Mouse (Mus musculus) spleen, adult 2 months (tissue): ENCODE measurements around the gene Faiml. TPM values are rescaled to one million over a fixed set of nuclear protein-coding genes. Genes with fewer than 3 reads are reported as not detected.

Experiments
- DNase-seq, 2 experiments: peaks; one replicate each; pipeline versions ENCODE4 v3.0.0 to v3.0.0-alpha.2; 2012 to 2021; ENCODE audit warnings: low spot score in 2 of 2, low read depth in 1 of 2
- H3K27ac ChIP-seq: fragments of 200-500 bp; 2 replicates; pipeline ENCODE4 v1.5.1; 2012; ENCODE audit warnings: low read length, inconsistent platforms; ENCODE audit not compliant: insufficient read depth
- H3K27me3 ChIP-seq: fragments of 200-500 bp; 2 replicates; pipeline ENCODE4 v1.6.1; 2012; ENCODE audit warnings: mild to moderate bottlenecking, moderate library complexity, low read length, inconsistent platforms; ENCODE audit not compliant: control insufficient read depth, insufficient read depth
- H3K36me3 ChIP-seq: fragments of 200-500 bp; 2 replicates; pipeline ENCODE4 v1.6.1; 2012; ENCODE audit warnings: mild to moderate bottlenecking, low read length, inconsistent platforms; ENCODE audit not compliant: control insufficient read depth, insufficient read depth
- H3K4me1 ChIP-seq: fragments of 200-500 bp; 2 replicates; pipeline ENCODE4 v1.6.1; 2011; ENCODE audit warnings: inconsistent platforms; ENCODE audit not compliant: control insufficient read depth, insufficient read depth, insufficient read length
- H3K4me3 ChIP-seq: fragments of 200-500 bp; 2 replicates; pipeline ENCODE4 v1.5.1; 2011; ENCODE audit warnings: mild to moderate bottlenecking, inconsistent platforms; ENCODE audit not compliant: insufficient read depth, insufficient read length; ENCODE audit errors: extremely low read depth
- CTCF ChIP-seq: fragments of 200-500 bp; IDR thresholded peaks from 2 replicates; pipeline ENCODE4 v1.5.1; 2011; ENCODE audit warnings: mild to moderate bottlenecking, inconsistent platforms; ENCODE audit not compliant: insufficient read depth, insufficient read length, insufficient replicate concordance; ENCODE audit errors: extremely low read depth
- POLR2A ChIP-seq: fragments of 200-500 bp; IDR thresholded peaks from 2 replicates; pipeline ENCODE4 v1.6.1; 2011; ENCODE audit warnings: low read depth, low read length, inconsistent platforms
- WGBS: fragments of 180-500 bp; shearing (Covaris S2); methylation state at CpG from one replicate; pipeline ENCODE4 v1.1.7; 2018; 5-methylcytosine and 5-hydroxymethylcytosine counted together
- polyA plus RNA-seq: library from polyadenylated mRNA; depleted of rRNA; stranded (reverse); fragments of >200 nt; gene quantifications from 2 replicates; pipeline ENCODE4 v1.2.3, GENCODE M21; 2012

Faiml gene
- polyA plus RNA-seq, 1 experiment = not detected

- H3K27ac ChIP-seq = no peak overlapping the region
- no peaks in the 10 kb centered on the region for H3K27me3 ChIP-seq
- H3K4me3 ChIP-seq = no peak overlapping the region
- TF ChIP-seq POLR2A = no peak
- TF ChIP-seq CTCF = no peak
- no peaks in the 10 kb centered on the region for H3K4me1 ChIP-seq
- no peaks in the 10 kb centered on the region for H3K36me3 ChIP-seq
- no peak for DNase-seq
- WGBS = 73% methylated on average over 14 of the region's 14 CpGs
Measured at GRCm38 (mm10) chr9:99229450-99229849, 7.6 kb downstream of the Faiml start.

- no peaks in the 10 kb centered on the region for H3K4me1 ChIP-seq
- no peak for TF ChIP-seq POLR2A
- no peak for TF ChIP-seq CTCF
- H3K27me3 ChIP-seq = no peaks in the 10 kb centered on the region
- H3K36me3 ChIP-seq = no peaks in the 10 kb centered on the region
- 69% methylated on average over 3 of the region's 3 CpGs for WGBS
- no peak overlapping the region for H3K4me3 ChIP-seq
- DNase-seq = no peak
- H3K27ac ChIP-seq = no peak overlapping the region
Measured at GRCm38 (mm10) chr9:99224583-99224982, 12.5 kb downstream of the Faiml start.

DNA sequence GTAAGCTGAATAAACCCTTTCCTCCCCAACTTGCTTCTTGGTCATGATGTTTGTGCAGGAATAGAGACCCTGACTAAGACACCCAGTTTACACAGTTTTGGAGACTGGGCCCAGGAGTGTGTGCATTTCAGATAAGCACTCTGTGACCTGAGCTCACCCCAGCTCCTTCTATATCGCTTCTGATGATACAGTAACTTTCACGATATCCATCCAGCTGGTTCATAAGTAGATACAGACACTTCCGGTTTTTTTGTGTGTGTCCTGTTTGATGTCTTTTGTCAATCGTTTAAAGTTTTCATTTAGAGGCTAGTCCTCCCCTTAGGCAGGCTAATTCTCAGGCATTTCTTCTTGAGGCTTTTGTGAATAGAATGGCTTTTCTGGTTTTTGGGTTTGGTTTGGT lies 15.4 kb downstream of the Faiml start:
- H3K27me3 ChIP-seq = no peaks in the 10 kb centered on the region
- 82% methylated on average over 4 of the region's 4 CpGs for WGBS
- no peak overlapping the region for H3K4me3 ChIP-seq
- TF ChIP-seq CTCF (no peak), POLR2A (no peak)
- H3K27ac ChIP-seq = no peak overlapping the region
- no peaks in the 10 kb centered on the region for H3K4me1 ChIP-seq
- DNase-seq = no peak
- H3K36me3 ChIP-seq = no peaks in the 10 kb centered on the region

GRCm38 (mm10) chr9:99217999-99218719 lies 18.9 kb downstream of the Faiml start:
- no peaks in the 10 kb centered on the region for H3K4me1 ChIP-seq
- 33% methylated on average over 6 of the region's 6 CpGs for WGBS
- no peaks in the 10 kb centered on the region for H3K27me3 ChIP-seq
- no peaks in the 10 kb centered on the region for H3K36me3 ChIP-seq
- no peak for DNase-seq
- H3K4me3 ChIP-seq = no peak overlapping the region
- no peak for TF ChIP-seq CTCF
- no peak for TF ChIP-seq POLR2A
- H3K27ac ChIP-seq = no peak overlapping the region

DNA sequence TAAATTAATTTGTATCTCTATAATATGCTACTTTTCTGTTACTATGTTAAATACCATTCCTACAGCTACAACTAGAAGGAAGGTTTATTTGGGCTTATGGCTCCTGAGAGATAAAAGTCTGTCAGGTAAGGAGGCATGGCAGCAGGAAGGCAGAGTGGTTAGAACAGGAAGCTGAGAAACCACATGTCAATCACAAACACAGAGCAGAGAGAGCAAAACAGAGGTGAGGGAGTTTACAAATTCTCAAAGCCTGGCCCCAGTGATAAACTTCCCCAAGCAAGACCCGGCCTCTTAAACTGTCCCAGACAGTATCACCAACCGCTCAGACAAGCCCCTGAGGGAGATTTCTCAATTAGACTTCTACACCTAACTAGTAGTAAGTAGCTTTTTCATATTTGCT lies 20.9 kb downstream of the Faiml start:
- H3K4me1 ChIP-seq = no peaks in the 10 kb centered on the region
- no peak overlapping the region for H3K27ac ChIP-seq
- H3K4me3 ChIP-seq = no peak overlapping the region
- TF ChIP-seq POLR2A (no peak), CTCF (no peak)
- no peak for DNase-seq
- WGBS = 16% methylated on average over 2 of the region's 2 CpGs
- no peaks in the 10 kb centered on the region for H3K27me3 ChIP-seq
- H3K36me3 ChIP-seq = no peaks in the 10 kb centered on the region

GRCm38 (mm10) chr9:99212643-99213042 lies 24.4 kb downstream of the Faiml start:
- H3K4me3 ChIP-seq = no peak overlapping the region
- 32% methylated on average over 2 of the region's 2 CpGs for WGBS
- TF ChIP-seq CTCF = no peak
- TF ChIP-seq POLR2A = no peak
- no peaks in the 10 kb centered on the region for H3K27me3 ChIP-seq
- no peaks in the 10 kb centered on the region for H3K4me1 ChIP-seq
- no peaks in the 10 kb centered on the region for H3K36me3 ChIP-seq
- DNase-seq = no peak
- H3K27ac ChIP-seq = no peak overlapping the region

GRCm38 (mm10) chr9:99183043-99183670 lies 53.9 kb downstream of the Faiml start:
- WGBS = 39% methylated on average over 8 of the region's 8 CpGs
- no peak for DNase-seq
- TF ChIP-seq CTCF = no peak
- no peak for TF ChIP-seq POLR2A
- no peaks in the 10 kb centered on the region for H3K4me1 ChIP-seq
- H3K27ac ChIP-seq = peak overlapping the region; percentile 55
- no peaks in the 10 kb centered on the region for H3K36me3 ChIP-seq
- H3K27me3 ChIP-seq = no peaks in the 10 kb centered on the region
- H3K4me3 ChIP-seq = peak overlapping the region; percentile 19; the same call in 1 of the 2 replicates
